Mouse (Mus musculus) fat pad, adult 2 months (tissue): ENCODE measurements around the gene Kansl1l.
"Not testable (repeated sequence)": the region's sequence is repeated elsewhere in the genome, so short reads cannot be mapped to it uniquely, and the experiment has no call there.

Experiments
- DNase-seq: peaks from one replicate; pipeline ENCODE4 v3.0.0-alpha.2; 2011; ENCODE audit warnings: low read depth, low spot score; ENCODE audit errors: extremely low read depth

Kansl1l gene

GRCm38 (mm10) chr1:66700693-66701575, 116.4 kb downstream of the Kansl1l start, which contains the start of gene Rpe:
Gene Rpe, plus strand, starts transcription at chr1:66700831.
- DNase-seq, result no peak

DNA sequence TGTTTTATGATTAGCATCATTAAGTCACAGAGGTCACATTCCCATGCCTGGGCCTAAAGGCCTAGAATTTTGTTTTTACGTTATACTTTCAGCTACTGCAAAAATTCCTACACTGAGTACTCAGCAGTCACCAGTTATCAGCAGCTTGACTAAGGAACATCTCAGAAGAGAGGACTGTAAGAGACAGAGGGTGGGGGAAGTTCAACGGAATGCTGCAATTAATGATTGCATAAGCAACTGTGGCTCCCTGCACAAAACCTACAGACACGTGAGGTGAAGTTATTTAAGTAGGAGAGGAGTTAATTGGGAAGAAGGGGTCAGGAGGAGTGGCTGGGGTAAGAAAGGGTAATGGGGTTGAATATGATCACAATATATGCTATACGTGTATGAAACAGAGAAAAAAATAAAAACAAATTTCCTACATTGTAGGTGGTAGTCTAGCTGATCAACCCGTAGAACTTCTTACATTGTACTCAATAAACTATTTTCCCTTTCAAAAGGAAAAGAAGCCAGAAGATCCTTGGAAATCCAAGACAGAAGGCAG, 117.1 kb downstream of the Kansl1l start:
- no peak for DNase-seq

DNA sequence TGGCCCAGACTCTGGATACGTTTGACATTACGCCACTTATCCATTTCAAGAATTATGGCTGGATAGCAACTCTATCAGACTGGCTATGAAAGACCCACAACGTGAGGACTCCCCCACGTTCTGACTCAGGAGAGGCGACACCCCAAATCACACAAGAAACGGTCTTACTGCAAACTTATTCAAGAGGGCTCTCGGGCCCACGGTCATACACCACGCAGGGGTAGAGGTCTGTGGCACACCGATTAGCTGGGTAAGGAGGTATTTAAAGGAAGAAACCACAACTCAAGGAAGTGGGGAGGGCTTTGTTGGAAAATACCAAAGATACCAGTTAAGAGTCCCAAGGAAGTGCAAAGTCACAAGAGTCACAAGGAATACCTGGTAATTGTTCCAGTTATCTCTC, 117.7 kb downstream of the Kansl1l start:
- not testable (repeated sequence) for DNase-seq

DNA sequence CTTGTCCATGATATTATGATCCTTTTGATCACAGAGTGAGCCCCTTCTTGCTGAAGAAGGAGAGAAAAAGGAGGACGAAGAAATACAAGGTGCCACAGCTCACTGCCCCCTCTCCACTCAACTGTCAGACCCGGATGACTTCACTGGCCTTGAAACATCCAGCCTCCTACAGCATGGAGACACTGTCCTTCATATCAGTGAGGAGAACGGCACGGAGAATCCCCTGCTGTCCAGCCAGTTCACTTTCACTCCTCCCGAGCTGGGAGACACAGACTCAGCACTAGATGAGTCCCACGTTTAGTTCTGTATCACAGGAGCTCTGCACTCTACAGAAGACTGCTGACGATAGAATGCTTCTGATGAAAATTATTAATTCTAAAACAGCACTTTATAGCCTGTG, 122.1 kb downstream of the Kansl1l start:
- DNase-seq, result no peak

GRCm38 (mm10) chr1:66694266-66694665, 123.1 kb downstream of the Kansl1l start:
- DNase-seq, result no peak

DNA sequence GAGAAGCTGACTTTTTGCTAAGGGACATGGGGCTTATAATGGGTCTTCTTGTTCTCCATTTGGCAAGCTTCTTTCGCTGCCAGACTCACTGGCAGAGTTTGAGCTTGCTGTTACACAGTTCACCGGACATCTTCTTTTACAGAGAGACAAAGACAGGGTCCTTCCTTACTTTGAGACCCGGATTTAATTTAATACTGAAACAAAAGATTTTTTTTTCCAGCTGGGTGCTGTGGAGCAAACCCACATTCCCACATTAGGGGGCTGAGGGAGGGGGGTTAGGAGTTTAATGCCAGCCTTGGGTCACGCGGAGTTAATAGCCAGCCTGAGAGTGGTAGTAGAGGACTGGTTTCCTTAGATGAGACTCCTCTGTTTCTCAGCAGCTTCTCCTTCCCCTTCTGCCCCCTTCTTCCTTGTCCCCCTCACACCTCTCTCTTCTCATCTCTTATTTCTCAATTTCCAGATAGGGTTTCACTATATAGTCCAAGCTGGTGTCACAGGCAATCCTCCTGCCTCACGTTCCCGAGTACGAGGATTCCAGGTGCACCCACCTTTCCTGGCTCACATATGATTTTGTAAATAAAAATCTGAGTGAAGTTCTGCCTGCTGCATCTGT, 124.5 kb downstream of the Kansl1l start:
- DNase-seq, result no peak

DNA sequence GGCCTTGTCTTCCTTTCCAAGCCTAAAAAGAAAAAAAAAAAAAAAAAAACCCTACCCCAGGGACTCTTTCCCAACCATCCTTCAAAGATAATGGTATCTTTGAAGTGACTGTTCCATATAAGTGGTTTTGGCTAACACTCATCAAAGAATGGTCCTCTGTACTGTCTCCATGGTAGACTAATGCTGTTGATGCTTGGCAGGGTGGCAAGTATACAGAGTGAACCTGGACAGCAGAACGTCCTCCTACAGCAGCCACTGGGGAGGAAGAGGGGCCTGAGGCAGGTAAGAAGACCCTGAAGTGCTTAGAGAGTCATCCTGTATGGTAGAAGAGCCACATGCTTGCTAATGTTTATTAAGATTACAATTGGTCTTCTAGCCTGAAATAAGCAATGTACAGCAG, 125.1 kb downstream of the Kansl1l start:
- DNase-seq, result no peak

DNA sequence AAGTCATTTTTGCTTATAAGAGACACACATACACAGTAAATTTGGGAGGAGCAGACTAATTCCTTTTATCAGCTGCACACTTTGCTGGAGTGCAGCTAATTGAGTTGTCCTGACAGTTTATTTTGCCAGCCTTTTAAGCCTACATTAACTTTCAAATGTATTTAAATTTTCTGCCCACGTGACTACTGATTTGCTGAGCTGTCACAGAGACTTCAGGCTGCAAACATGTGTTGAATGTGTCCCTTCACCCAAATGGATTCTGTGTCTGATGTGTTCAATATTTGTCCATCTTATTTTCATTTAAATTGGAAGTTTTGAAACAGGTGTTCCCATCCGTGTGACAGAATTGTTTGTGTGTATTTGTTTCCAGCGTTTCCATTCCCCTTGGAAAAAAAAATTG, 125.6 kb downstream of the Kansl1l start:
- DNase-seq, result no peak

GRCm38 (mm10) chr1:66682974-66683373, 134.4 kb downstream of the Kansl1l start:
- no peak for DNase-seq

DNA sequence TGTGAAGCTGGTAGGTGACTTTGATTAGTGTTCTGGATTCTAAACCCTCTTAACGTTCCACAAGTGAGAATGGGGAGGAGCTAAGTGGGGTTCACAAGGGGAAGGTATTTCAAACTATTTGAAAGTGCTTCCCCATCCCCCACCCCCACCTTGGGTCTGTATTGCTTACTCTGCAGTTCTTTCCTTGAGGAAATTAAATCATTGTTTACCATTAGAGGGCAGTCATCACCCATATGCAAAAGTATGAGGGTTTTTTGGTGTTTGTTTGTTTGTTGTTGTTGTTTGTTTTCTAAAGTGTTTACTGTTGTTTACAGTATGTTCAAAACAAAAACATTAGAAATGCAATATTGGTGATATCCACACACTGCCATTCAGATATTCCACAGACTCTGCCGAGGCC, 138.7 kb downstream of the Kansl1l start:
- DNase-seq, result no peak

- DNase-seq, result no peak
Observed at GRCm38 (mm10) chr1:66677928-66678327, 139.4 kb downstream of the Kansl1l start.

GRCm38 (mm10) chr1:66672812-66673211, 144.6 kb downstream of the Kansl1l start:
- DNase-seq, result no peak

DNA sequence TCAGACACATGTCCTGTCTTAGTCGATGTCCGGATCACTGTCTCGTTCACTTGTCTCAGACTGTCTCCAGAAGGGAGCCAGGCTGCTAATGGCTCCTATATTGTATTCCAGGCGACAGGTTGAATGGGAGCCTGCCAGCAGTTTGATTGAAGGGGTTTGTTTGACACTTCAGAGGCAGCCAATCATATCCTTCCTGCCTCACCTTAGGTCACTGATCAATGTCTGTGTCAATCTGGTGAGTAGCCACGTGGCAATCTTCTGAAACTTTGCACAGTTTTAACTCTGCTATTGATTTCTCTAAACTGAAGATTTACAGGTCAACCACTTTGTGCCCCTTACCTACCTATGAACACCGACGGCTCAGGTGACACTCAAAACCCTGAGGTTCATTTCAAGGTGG, 145.9 kb downstream of the Kansl1l start:
- DNase-seq, result no peak
